Mouse (Mus musculus) lung, postnatal 10 days (tissue): Measurements from ENCODE around the gene Grasp.

Experiments used
- DNase-seq: peaks from one replicate; pipeline ENCODE4 v3.0.0; 2021

The Grasp gene

GRCm38 (mm10) chr15:101224006-101224906, at the start of gene Grasp:
Gene Grasp, plus strand, starts transcription at chr15:101224188.
- DNase-seq: peak; percentile 96

- peak; percentile 44 for DNase-seq
Observed at GRCm38 (mm10) chr15:101174294-101175130, 49.5 kb upstream of the Grasp start.

GRCm38 (mm10) chr15:101175131-101175460, 48.9 kb upstream of the Grasp start:
- DNase-seq: no peak

GRCm38 (mm10) chr15:101175613-101176283, 48.2 kb upstream of the Grasp start:
- no peak for DNase-seq

GRCm38 (mm10) chr15:101176284-101176680, 47.7 kb upstream of the Grasp start:
- DNase-seq: no peak

GRCm38 (mm10) chr15:101176795-101177691, 46.9 kb upstream of the Grasp start:
- DNase-seq: no peak

- no peak for DNase-seq
Observed at GRCm38 (mm10) chr15:101180363-101181105, 43.5 kb upstream of the Grasp start.

GRCm38 (mm10) chr15:101181106-101181466, 42.9 kb upstream of the Grasp start:
- DNase-seq: no peak

- no peak for DNase-seq
Observed at GRCm38 (mm10) chr15:101181500-101181899, 42.5 kb upstream of the Grasp start.

- DNase-seq: no peak
Observed at GRCm38 (mm10) chr15:101182676-101183075, 41.3 kb upstream of the Grasp start.

- no peak for DNase-seq
Observed at GRCm38 (mm10) chr15:101184300-101184699, 39.7 kb upstream of the Grasp start.

- DNase-seq: no peak
Observed at GRCm38 (mm10) chr15:101185549-101185948, 38.4 kb upstream of the Grasp start.

GRCm38 (mm10) chr15:101187907-101188306, 36.1 kb upstream of the Grasp start:
- no peak for DNase-seq

GRCm38 (mm10) chr15:101189981-101190761, 33.8 kb upstream of the Grasp start:
- no peak for DNase-seq

GRCm38 (mm10) chr15:101190762-101191150, 33.2 kb upstream of the Grasp start:
- DNase-seq: no peak

GRCm38 (mm10) chr15:101191459-101192259, 32.3 kb upstream of the Grasp start:
- DNase-seq: peak; percentile 77

- DNase-seq: no peak
Observed at GRCm38 (mm10) chr15:101192260-101192640, 31.7 kb upstream of the Grasp start.

GRCm38 (mm10) chr15:101192651-101193050, 31.3 kb upstream of the Grasp start:
- DNase-seq: no peak

GRCm38 (mm10) chr15:101193971-101194370, 30.0 kb upstream of the Grasp start:
- DNase-seq: no peak
